Mouse (Mus musculus) heart, embryonic 11.5 days (tissue): ENCODE measurements around the gene Yjefn3. TPM values are rescaled to one million over a fixed set of nuclear protein-coding genes. Genes with fewer than 3 reads are reported as not detected.

Experiments
- ATAC-seq: fragments of 200-750 bp; cut with Nextera tagmentation; replicated peaks from 2 replicates; pipeline ENCODE4 v1.8.0; 2017; ENCODE audit warnings: moderate library complexity; ENCODE audit not compliant: insufficient number of reproducible peaks, low FRiP score, low TSS enrichment
- H3K27ac ChIP-seq: fragments of 300-500 bp; sonication (generic); 2 replicates; pipeline ENCODE4 v1.5.1; 2014; ENCODE audit warnings: mild to moderate bottlenecking, low read depth, low read length
- H3K27me3 ChIP-seq: fragments of 300-500 bp; sonication (generic); 2 replicates; pipeline ENCODE4 v1.6.1; 2014; ENCODE audit warnings: mild to moderate bottlenecking, low read length, mixed read lengths; ENCODE audit not compliant: control insufficient read depth, insufficient read depth
- H3K36me3 ChIP-seq: fragments of 300-500 bp; sonication (generic); 2 replicates; pipeline ENCODE4 v1.6.1; 2014; ENCODE audit warnings: mild to moderate bottlenecking, low read length, moderate library complexity, mixed read lengths; ENCODE audit not compliant: control insufficient read depth, insufficient read depth
- H3K4me1 ChIP-seq: fragments of 300-500 bp; sonication (generic); 2 replicates; pipeline ENCODE4 v1.6.1; 2014; ENCODE audit warnings: low read length; ENCODE audit not compliant: control insufficient read depth, insufficient read depth
- H3K4me2 ChIP-seq: fragments of 300-500 bp; sonication (generic); 2 replicates; pipeline ENCODE4 v1.6.1; 2014; ENCODE audit warnings: mild to moderate bottlenecking, moderate library complexity
- H3K4me3 ChIP-seq: fragments of 300-500 bp; sonication (generic); 2 replicates; pipeline ENCODE4 v1.5.1; 2014; ENCODE audit warnings: low read depth, low read length
- H3K9ac ChIP-seq: fragments of 300-500 bp; sonication (generic); 2 replicates; pipeline ENCODE4 v1.6.1; 2014; ENCODE audit warnings: mild to moderate bottlenecking, low read depth, low read length, moderate library complexity
- H3K9me3 ChIP-seq: fragments of 300-500 bp; sonication (generic); replicated peaks from 2 replicates; pipeline ENCODE4 v1.6.1; 2016; ENCODE audit warnings: low read length; ENCODE audit not compliant: control insufficient read depth
- WGBS: fragments of 180-500 bp; shearing (Covaris S2); extraction: QIAGEN DNeasy Blood & Tissue Kit; methylation state at CpG from one replicate; pipeline ENCODE4 v1.1.7; 2014; ENCODE audit not compliant: insufficient replicate concordance; 5-methylcytosine and 5-hydroxymethylcytosine counted together
- polyA plus RNA-seq: library from polyadenylated mRNA; unstranded; fragments of >200 nt; fragmentation: Nextera tagmentation; extraction: Ambion mirVana; gene quantifications from 2 replicates; pipeline ENCODE4 v1.2.1, GENCODE M21; 2014

Yjefn3 gene
- polyA plus RNA-seq, 1 experiment from 2014 or later = 5.5 TPM

GRCm38 (mm10) chr8:69888902-69889301 lies 13.6 kb downstream of the Yjefn3 start:
- H3K4me3 ChIP-seq = peak overlapping the region; percentile 25
- WGBS = 6% methylated on average over 26 of the region's 32 CpGs

GRCm38 (mm10) chr8:69888244-69888866 lies 14.2 kb downstream of the Yjefn3 start:
- Histone ChIP-seq H3K27me3 (peaks cover 78% of the 10 kb centered on the region), H3K27ac (no peak overlapping the region), H3K36me3 (no peaks in the 10 kb centered on the region; the same call in 1 of the 2 replicates), H3K9me3 (no peaks in the 10 kb centered on the region), H3K4me2 (peak overlapping the region; percentile 61), H3K4me3 (peak overlapping the region; percentile 25), H3K4me1 (peaks cover 24% of the 10 kb centered on the region), H3K9ac (0 out of 2 replicates have a peak overlapping the region, but pooled peaks have one; percentile 49)
- WGBS = 8% methylated on average over 24 of the region's 24 CpGs
- ATAC-seq = no peak

More at GRCm38 (mm10) chr8:69888902-69889301, 13.6 kb downstream of the Yjefn3 start:
- no peak for ATAC-seq
- Histone ChIP-seq H3K4me1 (peaks cover 24% of the 10 kb centered on the region), H3K27me3 (peaks cover 72% of the 10 kb centered on the region), H3K9me3 (no peaks in the 10 kb centered on the region), H3K36me3 (peaks cover 3% of the 10 kb centered on the region), H3K27ac (no peak overlapping the region), H3K9ac (no peak overlapping the region), H3K4me2 (peak overlapping the region; percentile 61)

GRCm38 (mm10) chr8:69887289-69888243 lies 14.9 kb downstream of the Yjefn3 start, which contains the start of gene Cilp2:
TSS of gene Cilp2 (minus strand) at chr8:69887687.
- no peaks in the 10 kb centered on the region for H3K9me3 ChIP-seq
- peak within 1 kb of the TSS; percentile 61 for H3K4me2 ChIP-seq
- peaks cover 85% of the 10 kb centered on the region for H3K27me3 ChIP-seq
- H3K4me3 ChIP-seq = peak within 1 kb of the TSS; percentile 25
- H3K27ac ChIP-seq = no peak within 1 kb of the TSS
- ATAC-seq = no peak
- 2% methylated on average over 57 of the region's 60 CpGs for WGBS
- peaks cover 24% of the 10 kb centered on the region for H3K4me1 ChIP-seq
- no peaks in the 10 kb centered on the region for H3K36me3 ChIP-seq
- peak within 1 kb of the TSS; percentile 54; the same call in 1 of the 2 replicates for H3K9ac ChIP-seq

GRCm38 (mm10) chr8:69884141-69884540 lies 18.4 kb downstream of the Yjefn3 start:
- Histone ChIP-seq H3K9me3 (no peaks in the 10 kb centered on the region), H3K27ac (no peak overlapping the region), H3K4me1 (peaks cover 29% of the 10 kb centered on the region), H3K4me3 (no peak overlapping the region), H3K36me3 (no peaks in the 10 kb centered on the region), H3K9ac (no peak overlapping the region), H3K4me2 (no peak overlapping the region), H3K27me3 (peaks cover 100% of the 10 kb centered on the region)
- no peak for ATAC-seq
- WGBS = 57% methylated on average over 13 of the region's 13 CpGs

- no peak for ATAC-seq
- Histone ChIP-seq H3K4me2 (peak overlapping the region; percentile 64), H3K4me1 (peaks cover 17% of the 10 kb centered on the region), H3K4me3 (peak overlapping the region; percentile 39; the same call in 1 of the 2 replicates), H3K36me3 (no peaks in the 10 kb centered on the region), H3K27me3 (peaks cover 97% of the 10 kb centered on the region), H3K9ac (no peak overlapping the region), H3K9me3 (no peaks in the 10 kb centered on the region), H3K27ac (no peak overlapping the region)
- WGBS = 15% methylated on average over 52 of the region's 52 CpGs
Observed at GRCm38 (mm10) chr8:69882833-69883600, 19.5 kb downstream of the Yjefn3 start.

GRCm38 (mm10) chr8:69882021-69882756 lies 20.3 kb downstream of the Yjefn3 start:
- WGBS = 10% methylated on average over 98 of the region's 103 CpGs
- 0 out of 2 replicates have a peak overlapping the region, but pooled peaks have one; percentile 44 for H3K9ac ChIP-seq

GRCm38 (mm10) chr8:69881261-69881865 lies 21.1 kb downstream of the Yjefn3 start:
- Histone ChIP-seq H3K27ac (no peak overlapping the region), H3K36me3 (no peaks in the 10 kb centered on the region), H3K4me2 (peak overlapping the region; percentile 64), H3K4me1 (peaks cover 11% of the 10 kb centered on the region; the same call in 1 of the 2 replicates), H3K4me3 (peak overlapping the region; percentile 39), H3K27me3 (peaks cover 85% of the 10 kb centered on the region), H3K9me3 (no peaks in the 10 kb centered on the region), H3K9ac (0 out of 2 replicates have a peak overlapping the region, but pooled peaks have one; percentile 44)
- ATAC-seq = no peak
- WGBS = 16% methylated on average over 78 of the region's 79 CpGs

More at GRCm38 (mm10) chr8:69882021-69882756, 20.3 kb downstream of the Yjefn3 start:
- Histone ChIP-seq H3K4me1 (peaks cover 11% of the 10 kb centered on the region), H3K27me3 (peaks cover 90% of the 10 kb centered on the region), H3K27ac (no peak overlapping the region), H3K36me3 (no peaks in the 10 kb centered on the region), H3K9me3 (no peaks in the 10 kb centered on the region), H3K4me2 (peak overlapping the region; percentile 64), H3K4me3 (peak overlapping the region; percentile 39)
- ATAC-seq = no peak
